Mouse (Mus musculus) stomach, postnatal 0 days (tissue): ENCODE results near the gene Mymx. TPM values are rescaled to one million over a fixed set of nuclear protein-coding genes. Genes with fewer than 3 reads are reported as not detected.

ENCODE experiments used
- ATAC-seq: fragments of 200-750 bp; cut with Nextera tagmentation; 2 replicates; pipeline ENCODE4 v1.8.0; 2017; ENCODE audit not compliant: low FRiP score, low TSS enrichment
- DNase-seq: peaks from one replicate; pipeline ENCODE4 v3.0.0-alpha.2; 2016; ENCODE audit warnings: low spot score
- H3K27ac ChIP-seq: fragments of 300-500 bp; sonication (generic); replicated peaks from 2 replicates; pipeline ENCODE4 v1.5.1; 2014; ENCODE audit warnings: mild to moderate bottlenecking, control low read depth
- H3K27me3 ChIP-seq: fragments of 300-500 bp; sonication (generic); 2 replicates; pipeline ENCODE4 v1.6.1; 2014; ENCODE audit warnings: low read length; ENCODE audit not compliant: control insufficient read depth, insufficient read depth
- H3K36me3 ChIP-seq: fragments of 300-500 bp; sonication (generic); 2 replicates; pipeline ENCODE4 v1.6.1; 2014; ENCODE audit warnings: low read length, mixed read lengths; ENCODE audit not compliant: control insufficient read depth, insufficient read depth
- H3K4me1 ChIP-seq: fragments of 300-500 bp; sonication (generic); replicated peaks from 2 replicates; pipeline ENCODE4 v1.6.1; 2014; ENCODE audit warnings: antibody characterized with exemption; ENCODE audit not compliant: control insufficient read depth, insufficient read depth
- H3K4me2 ChIP-seq: fragments of 300-500 bp; sonication (generic); replicated peaks from 2 replicates; pipeline ENCODE4 v1.6.1; 2014; ENCODE audit warnings: low read depth, mild to moderate bottlenecking, control low read depth, moderate library complexity
- H3K4me3 ChIP-seq: fragments of 300-500 bp; sonication (generic); 2 replicates; pipeline ENCODE4 v1.5.1; 2014; ENCODE audit warnings: low read depth, low read length, control low read depth
- H3K9ac ChIP-seq: fragments of 300-500 bp; sonication (generic); 2 replicates; pipeline ENCODE4 v1.6.1; 2014; ENCODE audit warnings: mild to moderate bottlenecking, low read length, control low read depth, mixed read lengths
- H3K9me3 ChIP-seq: fragments of 300-500 bp; sonication (generic); 2 replicates; pipeline ENCODE4 v1.6.1; 2016; ENCODE audit warnings: low read length; ENCODE audit not compliant: control insufficient read depth
- CTCF ChIP-seq: IDR thresholded peaks from 2 replicates; pipeline ENCODE4 v1.5.1; 2016; ENCODE audit warnings: antibody characterized with exemption, low read depth, mild to moderate bottlenecking, moderate library complexity
- EP300 ChIP-seq: optimal IDR thresholded peaks from 2 replicates; pipeline ENCODE3; 2016; ENCODE audit warnings: antibody characterized with exemption
- WGBS: fragments of 180-500 bp; shearing (Covaris S2); extraction: QIAGEN DNeasy Blood & Tissue Kit; methylation state at CpG from one replicate; pipeline ENCODE4 v1.1.7; 2014; 5-methylcytosine and 5-hydroxymethylcytosine counted together
- polyA plus RNA-seq: library from polyadenylated mRNA; unstranded; fragments of >200 nt; fragmentation: Nextera tagmentation; extraction: Ambion mirVana; gene quantifications from 2 replicates; pipeline ENCODE4 v1.2.1, GENCODE M21; 2015

Mymx gene
- polyA plus RNA-seq, 1 experiment from 2014 or later = 1.2 TPM

GRCm38 (mm10) chr17:45594881-45595735 is 6.8 kb downstream of the Mymx start:
- peak; percentile 75 for DNase-seq

GRCm38 (mm10) chr17:45594195-45594594 is 7.7 kb downstream of the Mymx start:
- ATAC-seq = no peak
- 43% methylated on average over 8 of the region's 8 CpGs for WGBS
- TF ChIP-seq CTCF (no peak), EP300 (no peak)

More at GRCm38 (mm10) chr17:45594881-45595735, 6.8 kb downstream of the Mymx start:
- WGBS = 2% methylated on average over 49 of the region's 58 CpGs
- H3K4me1 ChIP-seq = peaks cover 22% of the 10 kb centered on the region
- peak overlapping the region; percentile 46; the same call in 1 of the 2 replicates for H3K27ac ChIP-seq
- H3K4me3 ChIP-seq = peak overlapping the region; percentile 58
- H3K9me3 ChIP-seq = no peaks in the 10 kb centered on the region
- no peaks in the 10 kb centered on the region for H3K36me3 ChIP-seq
- peak overlapping the region; percentile 96 for H3K4me2 ChIP-seq
- no peaks in the 10 kb centered on the region for H3K27me3 ChIP-seq
- peak; percentile 51 for ATAC-seq
- peak overlapping the region; percentile 73 for H3K9ac ChIP-seq
- no peak; the same call in 1 of the 2 replicates for TF ChIP-seq CTCF
- TF ChIP-seq EP300 = no peak

GRCm38 (mm10) chr17:45593479-45593878 is 8.4 kb downstream of the Mymx start:
- peak overlapping the region; percentile 18; the same call in 1 of the 2 replicates for H3K9ac ChIP-seq
- TF ChIP-seq EP300 = no peak
- peak; percentile 54 for TF ChIP-seq CTCF
- no peaks in the 10 kb centered on the region for H3K27me3 ChIP-seq
- no peak overlapping the region for H3K27ac ChIP-seq
- DNase-seq (no peak), ATAC-seq (no peak)
- H3K4me1 ChIP-seq = peaks cover 20% of the 10 kb centered on the region
- peak overlapping the region; percentile 31 for H3K4me2 ChIP-seq
- H3K36me3 ChIP-seq = peaks cover 6% of the 10 kb centered on the region
- WGBS = 36% methylated on average over 8 of the region's 8 CpGs
- H3K9me3 ChIP-seq = no peaks in the 10 kb centered on the region
- H3K4me3 ChIP-seq = no peak overlapping the region

More at GRCm38 (mm10) chr17:45594195-45594594, 7.7 kb downstream of the Mymx start:
- H3K4me3 ChIP-seq = peak overlapping the region; percentile 58
- no peaks in the 10 kb centered on the region for H3K27me3 ChIP-seq
- peak overlapping the region; percentile 96 for H3K4me2 ChIP-seq
- no peaks in the 10 kb centered on the region for H3K9me3 ChIP-seq
- peaks cover 22% of the 10 kb centered on the region for H3K4me1 ChIP-seq
- H3K36me3 ChIP-seq = peaks cover 6% of the 10 kb centered on the region
- no peak overlapping the region for H3K27ac ChIP-seq
- H3K9ac ChIP-seq = no peak overlapping the region
- DNase-seq = no peak

- Histone ChIP-seq H3K9ac (peak overlapping the region; percentile 23; the same call in 1 of the 2 replicates), H3K9me3 (no peaks in the 10 kb centered on the region), H3K36me3 (peaks cover 6% of the 10 kb centered on the region), H3K4me2 (peak overlapping the region; percentile 31), H3K27ac (peak overlapping the region; percentile 73), H3K4me3 (no peak overlapping the region), H3K27me3 (no peaks in the 10 kb centered on the region), H3K4me1 (peaks cover 20% of the 10 kb centered on the region)
- ATAC-seq (no peak), DNase-seq (no peak)
- TF ChIP-seq CTCF (no peak), EP300 (no peak)
- WGBS = 40% methylated on average over 8 of the region's 8 CpGs
These were observed 9.1 kb downstream of the Mymx start for GRCm38 (mm10) chr17:45592606-45593431.

GRCm38 (mm10) chr17:45591701-45592605 is 9.9 kb downstream of the Mymx start:
- WGBS = 55% methylated on average over 16 of the region's 16 CpGs
- Histone ChIP-seq H3K4me1 (peaks cover 20% of the 10 kb centered on the region), H3K4me2 (peak overlapping the region; percentile 30), H3K4me3 (no peak overlapping the region), H3K27me3 (no peaks in the 10 kb centered on the region), H3K36me3 (peaks cover 6% of the 10 kb centered on the region), H3K9me3 (no peaks in the 10 kb centered on the region), H3K27ac (peak overlapping the region; percentile 73; the same call in 1 of the 2 replicates), H3K9ac (peak overlapping the region; percentile 23; the same call in 1 of the 2 replicates)
- ATAC-seq (peak; percentile 13), DNase-seq (no peak)
- TF ChIP-seq EP300 = no peak
- TF ChIP-seq CTCF = no peak
